Mouse (Mus musculus) liver, adult 2 months (tissue): ENCODE data around the gene Gm10642. TPM values are rescaled to one million over a fixed set of nuclear protein-coding genes. Genes with fewer than 3 reads are reported as not detected.

Experiments used
- DNase-seq: peaks from one replicate; pipeline ENCODE4 v3.0.0-alpha.2; 2011; ENCODE audit warnings: low read depth, low spot score; ENCODE audit errors: extremely low read depth
- H3K27ac ChIP-seq: fragments of 200-500 bp; replicated peaks from 2 replicates; pipeline ENCODE4 v1.5.1; 2012; ENCODE audit warnings: low read depth, mild to moderate bottlenecking, control low read depth, inconsistent platforms, low read length; ENCODE audit not compliant: insufficient read depth
- H3K27me3 ChIP-seq: fragments of 200-500 bp; 2 replicates; pipeline ENCODE4 v1.6.1; 2012; ENCODE audit warnings: mild to moderate bottlenecking, moderate library complexity, low read length, inconsistent platforms; ENCODE audit not compliant: control insufficient read depth, insufficient read depth
- H3K36me3 ChIP-seq: fragments of 200-500 bp; 2 replicates; pipeline ENCODE4 v1.6.1; 2012; ENCODE audit warnings: low read length, inconsistent platforms; ENCODE audit not compliant: control insufficient read depth, insufficient read depth
- H3K4me1 ChIP-seq: fragments of 200-500 bp; 2 replicates; pipeline ENCODE4 v1.6.1; 2011; ENCODE audit warnings: low read length; ENCODE audit not compliant: control insufficient read depth, insufficient read depth
- H3K4me3 ChIP-seq: fragments of 200-500 bp; 2 replicates; pipeline ENCODE4 v1.5.1; 2011; ENCODE audit warnings: low read depth, mild to moderate bottlenecking, control low read depth, low read length, moderate library complexity; ENCODE audit not compliant: insufficient read depth
- H3K79me2 ChIP-seq: fragments of 200-500 bp; 2 replicates; pipeline ENCODE4 v1.6.1; 2012; ENCODE audit warnings: inconsistent platforms, mild to moderate bottlenecking, low read length, moderate library complexity; ENCODE audit not compliant: control insufficient read depth, insufficient read depth
- H3K9ac ChIP-seq: fragments of 200-500 bp; 2 replicates; pipeline ENCODE4 v1.6.1; 2012; ENCODE audit warnings: low read depth, mild to moderate bottlenecking, control low read depth, inconsistent platforms, low read length
- CTCF ChIP-seq: fragments of 200-500 bp; IDR thresholded peaks from 2 replicates; pipeline ENCODE4 v1.5.1; 2011; ENCODE audit warnings: low read depth, low read length, control low read depth
- POLR2A ChIP-seq: fragments of 200-500 bp; IDR thresholded peaks from 2 replicates; pipeline ENCODE4 v1.6.1; 2011; ENCODE audit warnings: low read length, control low read depth; ENCODE audit not compliant: insufficient read depth; ENCODE audit errors: extremely low read depth
- WGBS: fragments of 180-500 bp; shearing (Covaris S2); methylation state at CpG from one replicate; pipeline ENCODE4 v1.1.7; 2018; 5-methylcytosine and 5-hydroxymethylcytosine counted together
- polyA plus RNA-seq: library from polyadenylated mRNA; depleted of rRNA; stranded (reverse); fragments of >200 nt; gene quantifications from 2 replicates; pipeline ENCODE4 v1.2.3, GENCODE M21; 2012
- total RNA-seq: library from RNA; depleted of rRNA; stranded (reverse); fragments of >200 nt; gene quantifications from 2 replicates; pipeline ENCODE4 v1.2.3, GENCODE M21; 2014

Gene Gm10642
- total and polyA plus RNA-seq, 2 experiments = 1.6 to 1.7 TPM

DNA sequence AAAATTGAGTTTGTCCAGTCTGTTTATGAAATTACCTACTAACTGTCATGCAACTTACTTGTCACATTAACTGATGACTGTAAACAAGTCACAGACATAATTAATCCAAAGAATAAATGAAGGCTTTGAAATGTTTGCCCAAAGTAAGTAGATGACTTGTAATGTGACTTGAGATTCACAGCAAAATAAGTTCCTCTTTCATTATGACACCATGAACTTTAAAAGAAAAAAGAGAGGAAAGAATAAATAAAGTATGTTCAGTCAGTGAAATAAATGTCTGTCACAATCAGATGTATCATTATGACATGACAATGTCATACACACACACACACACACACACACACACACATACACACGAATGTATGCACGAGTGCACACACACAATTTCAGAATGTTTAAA is 5.8 kb upstream of the Gm10642 start:
- Histone ChIP-seq H3K9ac (no peak overlapping the region), H3K4me1 (peaks cover 25% of the 10 kb centered on the region), H3K27me3 (no peaks in the 10 kb centered on the region), H3K4me3 (no peak overlapping the region), H3K79me2 (peaks cover 28% of the 10 kb centered on the region), H3K27ac (no peak overlapping the region), H3K36me3 (peaks cover 10% of the 10 kb centered on the region)
- DNase-seq = no peak
- TF ChIP-seq POLR2A (no peak), CTCF (no peak)
- WGBS = 88% methylated on average over 2 of the region's 2 CpGs

DNA sequence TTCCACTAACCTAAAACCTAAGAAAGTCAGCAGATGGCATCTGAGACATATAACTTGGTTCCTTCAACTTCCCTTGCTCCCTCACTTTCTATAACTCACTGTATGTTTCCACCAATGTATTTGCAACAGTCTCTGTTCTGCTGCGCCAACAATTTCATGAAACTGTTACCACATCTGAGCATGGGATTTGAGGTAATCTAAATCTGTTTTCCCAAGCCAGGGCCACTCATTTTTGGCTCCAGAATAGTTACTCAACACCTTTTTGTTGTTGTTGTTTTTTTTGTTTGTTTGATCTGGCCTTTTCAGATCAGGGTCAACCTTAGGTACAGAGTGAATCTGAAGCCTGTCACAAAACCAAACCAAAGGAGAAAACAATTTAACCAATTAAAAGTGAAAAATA is 5.1 kb upstream of the Gm10642 start:
- Histone ChIP-seq H3K4me3 (no peak overlapping the region), H3K9ac (no peak overlapping the region), H3K4me1 (peaks cover 25% of the 10 kb centered on the region), H3K27ac (no peak overlapping the region), H3K36me3 (peaks cover 10% of the 10 kb centered on the region), H3K79me2 (peaks cover 28% of the 10 kb centered on the region), H3K27me3 (no peaks in the 10 kb centered on the region)
- DNase-seq = peak; percentile 75
- WGBS = 16% methylated on average over 1 of the region's 1 CpGs
- TF ChIP-seq POLR2A (no peak), CTCF (no peak)

DNA sequence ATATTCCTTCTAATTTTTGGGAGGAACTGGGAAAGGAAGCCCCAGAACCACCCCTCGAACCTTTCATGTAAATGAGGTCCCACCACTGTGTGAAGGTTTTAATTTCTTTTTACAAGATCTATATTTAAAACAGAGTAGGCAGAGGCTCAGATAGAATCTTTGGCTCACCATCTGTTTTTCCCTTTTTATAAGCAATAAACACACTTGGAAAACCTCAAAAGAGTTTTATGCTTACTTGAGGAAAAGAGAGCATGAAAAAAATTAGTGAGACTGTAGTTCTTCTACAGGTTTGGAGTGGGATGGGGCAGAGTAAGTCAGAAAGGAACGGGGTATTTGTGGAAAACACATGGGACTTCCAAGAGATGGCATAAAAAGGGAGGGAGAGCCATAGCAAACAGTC is 3.8 kb upstream of the Gm10642 start:
- Histone ChIP-seq H3K36me3 (peaks cover 10% of the 10 kb centered on the region), H3K9ac (no peak overlapping the region), H3K27me3 (no peaks in the 10 kb centered on the region), H3K4me3 (no peak overlapping the region), H3K27ac (no peak overlapping the region), H3K4me1 (peaks cover 25% of the 10 kb centered on the region), H3K79me2 (peaks cover 25% of the 10 kb centered on the region)
- no peak for DNase-seq
- WGBS = 75% methylated on average over 2 of the region's 2 CpGs
- TF ChIP-seq CTCF = no peak
- TF ChIP-seq POLR2A = no peak

GRCm38 (mm10) chr9:70653875-70654274 is 2.2 kb upstream of the Gm10642 start:
- Histone ChIP-seq H3K79me2 (peaks cover 21% of the 10 kb centered on the region), H3K4me3 (peak overlapping the region; percentile 18), H3K27ac (peak overlapping the region; percentile 75), H3K4me1 (peaks cover 25% of the 10 kb centered on the region), H3K36me3 (peaks cover 8% of the 10 kb centered on the region), H3K9ac (no peak overlapping the region), H3K27me3 (no peaks in the 10 kb centered on the region)
- peak; percentile 87 for DNase-seq
- TF ChIP-seq POLR2A = no peak
- TF ChIP-seq CTCF = no peak
- 21% methylated on average over 2 of the region's 2 CpGs for WGBS

GRCm38 (mm10) chr9:70654496-70654895 is 1.6 kb upstream of the Gm10642 start:
- peaks cover 18% of the 10 kb centered on the region for H3K79me2 ChIP-seq
- H3K27me3 ChIP-seq = no peaks in the 10 kb centered on the region
- H3K27ac ChIP-seq = peak overlapping the region; percentile 31; the same call in 1 of the 2 replicates
- no peak overlapping the region for H3K9ac ChIP-seq
- TF ChIP-seq POLR2A = no peak
- TF ChIP-seq CTCF = no peak
- DNase-seq = peak; percentile 67
- H3K4me3 ChIP-seq = peak overlapping the region; percentile 33; the same call in 1 of the 2 replicates
- peaks cover 25% of the 10 kb centered on the region for H3K4me1 ChIP-seq
- WGBS = 49% methylated on average over 4 of the region's 4 CpGs
- H3K36me3 ChIP-seq = peaks cover 5% of the 10 kb centered on the region

GRCm38 (mm10) chr9:70655764-70656129 is 304 bp upstream of the Gm10642 start:
- H3K9ac ChIP-seq = no peak overlapping the region
- 5% methylated on average over 2 of the region's 2 CpGs for WGBS
- peaks cover 1% of the 10 kb centered on the region; the same call in 1 of the 2 replicates for H3K36me3 ChIP-seq
- H3K4me1 ChIP-seq = peaks cover 25% of the 10 kb centered on the region
- DNase-seq = no peak
- H3K27ac ChIP-seq = no peak overlapping the region
- no peak for TF ChIP-seq CTCF
- TF ChIP-seq POLR2A = no peak
- peaks cover 14% of the 10 kb centered on the region for H3K79me2 ChIP-seq
- H3K4me3 ChIP-seq = peak overlapping the region; percentile 49; the same call in 1 of the 2 replicates
- H3K27me3 ChIP-seq = no peaks in the 10 kb centered on the region
